Mouse (Mus musculus): ENCODE results near the gene Slc30a1. TPM values are rescaled to one million over a fixed set of nuclear protein-coding genes. Genes with fewer than 3 reads are reported as not detected.

Slc30a1 gene
- total RNA-seq, 2 experiments from 2014 or later = 34.3 to 40.5 TPM

Other genes with a start within 250 kb of the Slc30a1 start
- gene Lpgat1, start 188.9 kb upstream of the Slc30a1 start, total RNA-seq (2021) = 100 to 1,000 TPM; 181 TPM
- gene Nek2, start 85.3 kb upstream of the Slc30a1 start, total RNA-seq (2021) = 1 to 10 TPM; 1.3 to 1.6 TPM
- under 1 TPM; 0.37 to 0.43 TPM for gene Rd3, start 70.6 kb downstream of the Slc30a1 start, total RNA-seq (2021)
- 1 to 10 TPM; 3.1 to 8.5 TPM for gene Traf5, start 185.8 kb downstream of the Slc30a1 start, total RNA-seq (2021)
- 10 to 100 TPM; 30.5 to 30.6 TPM for gene Rcor3, start 231.3 kb downstream of the Slc30a1 start, total RNA-seq (2021)